Mouse (Mus musculus): Measurements from ENCODE around the gene Baiap2l1.

- TF ChIP-seq POLR2AphosphoS2 (IDR thresholded peaks at IDR 0.05; ENCODE audit: insufficient read length, low read depth) (no peak), TCF12 (IDR thresholded peaks at IDR 0.05; ENCODE audit: insufficient read depth, poor library complexity, severe bottlenecking) (no peak), POLR2A (IDR thresholded peaks at IDR 0.05; ENCODE audit: insufficient read length, low read depth) (no peak), MAX (IDR thresholded peaks at IDR 0.05; ENCODE audit: low read depth) (no peak)
Measured at GRCm38 (mm10) chr5:144282470-144283260, 75.2 kb downstream of the Baiap2l1 start.

Measured in myocyte (in vitro differentiated cells).